Mouse (Mus musculus) embryo, embryonic 9.5 days (tissue): Measurements from ENCODE around the gene Map9.
"Not testable (repeated sequence)": the region's sequence is repeated elsewhere in the genome, so short reads cannot be mapped to it uniquely, and the experiment has no call there.

ENCODE experiments used
- DNase-seq: peaks from one replicate; pipeline ENCODE4 v3.0.0-alpha.2; 2017; ENCODE audit errors: extremely low spot score

The Map9 gene

GRCm38 (mm10) chr3:82412397-82412796 lies 54.6 kb downstream of the Map9 start:
- DNase-seq: peak; percentile 11

DNA sequence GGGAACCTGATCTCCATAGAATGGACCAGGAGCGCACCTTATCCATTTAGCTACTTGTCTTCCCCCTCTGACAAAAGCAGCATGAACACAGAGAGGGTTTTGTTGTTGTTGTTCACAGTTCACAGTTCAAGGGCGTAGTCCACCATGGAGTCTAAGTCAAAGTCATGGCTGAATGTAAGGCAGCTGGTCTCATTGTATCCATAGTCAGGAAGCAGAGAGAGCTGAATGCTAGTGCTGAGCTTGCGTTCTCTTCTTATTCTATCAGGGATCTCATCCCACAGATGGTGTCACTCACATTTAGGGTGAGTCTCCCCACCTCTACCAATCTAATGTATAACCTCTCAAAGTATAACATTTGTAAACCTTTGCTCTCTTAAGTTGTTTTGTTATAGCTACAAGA lies 60.1 kb downstream of the Map9 start:
- DNase-seq: no peak

DNA sequence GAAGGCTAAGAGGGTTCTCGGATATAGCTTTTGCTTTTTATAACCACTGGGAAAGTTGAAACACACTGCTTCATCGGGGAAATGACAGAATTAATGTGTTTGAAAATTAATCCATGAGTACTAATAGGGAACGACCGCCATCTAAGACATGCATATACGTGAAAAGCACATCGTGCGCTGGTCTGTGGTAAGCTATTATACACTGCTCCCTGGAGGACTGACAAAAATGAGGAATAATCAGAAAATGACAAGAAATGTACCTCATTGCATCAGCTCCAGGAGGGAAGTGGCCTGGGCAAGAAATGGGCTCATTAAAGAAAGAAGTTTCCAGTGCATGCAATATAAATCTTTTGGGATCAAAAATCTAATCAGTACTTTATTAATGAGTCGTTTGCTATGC lies 77.5 kb downstream of the Map9 start:
- DNase-seq: no peak

DNA sequence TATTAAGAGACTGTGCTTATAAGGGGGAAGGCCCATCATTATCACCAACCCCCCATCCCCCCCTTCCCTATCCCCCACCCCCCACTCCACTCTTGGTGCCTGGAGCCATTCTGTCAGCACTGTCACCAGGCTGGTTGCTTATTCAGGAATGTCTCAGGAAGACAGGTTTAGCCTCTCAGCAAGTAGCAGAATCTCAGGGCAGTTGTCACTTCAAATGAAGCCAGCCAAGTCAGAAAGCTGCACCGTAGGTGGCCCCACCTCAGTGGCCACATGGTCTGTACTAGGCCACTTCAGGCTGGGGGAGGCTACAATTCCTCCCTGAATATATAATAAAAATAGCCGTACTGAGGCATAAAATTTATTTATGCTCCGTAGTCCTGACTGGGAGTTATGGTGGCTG lies 83.1 kb downstream of the Map9 start:
- DNase-seq: no peak

GRCm38 (mm10) chr3:82441601-82442000 lies 83.8 kb downstream of the Map9 start:
- not testable (repeated sequence) for DNase-seq
